Mouse (Mus musculus) adrenal gland, adult (tissue): ENCODE measurements around the gene Tmem135.

Experiments
- DNase-seq, 2 experiments: peaks; one replicate each; pipeline ENCODE4 v3.0.0; 2022 to 2023; ENCODE audit warnings: low spot score in 1 of 2; ENCODE audit not compliant: inconsistent age in 2 of 2

The Tmem135 gene

GRCm38 (mm10) chr7:89418127-89418653 is 14.2 kb upstream of the Tmem135 start:
- no peak for DNase-seq

GRCm38 (mm10) chr7:89417707-89418106 is 13.7 kb upstream of the Tmem135 start:
- DNase-seq = peak in 1 of 2 experiments; percentile 54

GRCm38 (mm10) chr7:89416027-89416426 is 12.0 kb upstream of the Tmem135 start:
- DNase-seq = no peak

DNA sequence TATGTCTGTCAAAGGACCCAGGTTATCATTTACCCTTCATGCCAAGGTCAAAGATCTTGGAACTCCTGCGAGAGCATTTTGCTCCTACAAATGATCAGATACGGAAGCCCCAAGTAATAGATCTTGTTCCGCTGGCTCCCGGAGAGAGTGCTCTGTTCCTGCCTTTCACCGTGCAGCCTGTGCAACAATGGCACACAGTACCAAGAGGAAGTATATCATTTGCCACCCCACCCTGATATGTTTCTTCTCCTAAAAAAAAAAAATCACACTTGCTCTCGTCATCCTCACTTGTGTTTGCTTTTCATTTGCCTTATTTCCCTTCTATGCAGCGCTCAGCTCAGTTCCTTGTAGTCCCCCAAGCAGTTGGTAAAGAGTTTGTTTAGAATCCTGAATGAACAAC is 8.1 kb upstream of the Tmem135 start:
- DNase-seq = no peak

GRCm38 (mm10) chr7:89411346-89411745 is 7.3 kb upstream of the Tmem135 start:
- DNase-seq = no peak

DNA sequence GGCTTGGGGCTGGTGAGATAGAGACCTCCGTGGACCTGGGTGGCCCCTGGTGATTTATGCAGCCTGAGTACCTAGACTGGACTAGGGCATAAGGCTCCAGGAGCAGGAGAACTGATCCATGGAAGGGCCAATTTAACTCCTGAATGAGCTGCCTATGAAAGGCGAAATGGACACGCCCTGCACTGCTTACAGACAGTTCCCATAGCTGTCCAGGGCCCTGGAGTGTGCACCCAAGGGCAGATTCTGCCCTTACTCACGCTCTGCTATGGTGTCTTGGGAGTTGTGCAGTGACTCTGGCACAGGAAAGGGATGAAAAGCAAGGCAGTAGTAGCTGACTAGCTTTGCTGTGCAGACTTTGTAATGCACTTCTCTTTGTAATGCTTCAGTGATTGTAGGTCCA is 6.3 kb upstream of the Tmem135 start:
- DNase-seq = no peak

DNA sequence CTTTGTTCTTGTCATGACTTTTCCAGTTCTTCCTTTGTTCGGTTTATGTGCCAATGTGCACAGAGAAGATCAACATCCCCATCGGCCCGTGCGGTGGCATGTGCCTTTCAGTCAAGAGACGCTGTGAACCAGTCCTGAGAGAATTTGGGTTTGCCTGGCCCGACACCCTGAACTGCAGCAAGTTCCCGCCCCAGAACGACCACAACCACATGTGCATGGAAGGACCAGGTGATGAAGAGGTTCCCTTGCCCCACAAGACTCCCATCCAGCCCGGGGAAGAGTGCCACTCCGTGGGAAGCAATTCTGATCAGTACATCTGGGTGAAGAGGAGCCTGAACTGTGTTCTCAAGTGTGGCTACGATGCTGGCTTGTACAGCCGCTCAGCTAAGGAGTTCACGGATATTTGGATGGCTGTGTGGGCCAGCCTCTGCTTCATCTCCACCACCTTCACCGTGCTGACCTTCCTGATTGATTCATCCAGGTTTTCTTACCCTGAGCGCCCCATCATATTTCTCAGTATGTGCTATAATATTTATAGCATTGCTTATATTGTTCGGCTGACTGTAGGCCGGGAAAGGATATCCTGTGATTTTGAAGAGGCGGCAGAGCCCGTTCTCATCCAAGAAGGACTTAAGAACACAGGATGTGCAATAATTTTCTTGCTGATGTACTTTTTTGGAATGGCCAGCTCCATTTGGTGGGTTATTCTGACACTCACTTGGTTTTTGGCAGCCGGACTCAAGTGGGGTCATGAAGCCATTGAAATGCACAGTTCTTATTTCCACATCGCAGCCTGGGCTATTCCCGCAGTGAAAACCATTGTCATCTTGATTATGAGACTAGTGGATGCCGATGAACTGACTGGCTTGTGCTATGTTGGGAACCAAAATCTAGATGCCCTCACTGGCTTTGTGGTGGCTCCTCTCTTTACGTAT is 3.3 kb upstream of the Tmem135 start:
- peak; percentile 12 to 51 for DNase-seq

GRCm38 (mm10) chr7:89406011-89406410 is 2.0 kb upstream of the Tmem135 start:
- DNase-seq = peak in 1 of 2 experiments; percentile 33

- peak; percentile 39 to 86 for DNase-seq
Measured at GRCm38 (mm10) chr7:89404734-89405440, 865 bp upstream of the Tmem135 start.

DNA sequence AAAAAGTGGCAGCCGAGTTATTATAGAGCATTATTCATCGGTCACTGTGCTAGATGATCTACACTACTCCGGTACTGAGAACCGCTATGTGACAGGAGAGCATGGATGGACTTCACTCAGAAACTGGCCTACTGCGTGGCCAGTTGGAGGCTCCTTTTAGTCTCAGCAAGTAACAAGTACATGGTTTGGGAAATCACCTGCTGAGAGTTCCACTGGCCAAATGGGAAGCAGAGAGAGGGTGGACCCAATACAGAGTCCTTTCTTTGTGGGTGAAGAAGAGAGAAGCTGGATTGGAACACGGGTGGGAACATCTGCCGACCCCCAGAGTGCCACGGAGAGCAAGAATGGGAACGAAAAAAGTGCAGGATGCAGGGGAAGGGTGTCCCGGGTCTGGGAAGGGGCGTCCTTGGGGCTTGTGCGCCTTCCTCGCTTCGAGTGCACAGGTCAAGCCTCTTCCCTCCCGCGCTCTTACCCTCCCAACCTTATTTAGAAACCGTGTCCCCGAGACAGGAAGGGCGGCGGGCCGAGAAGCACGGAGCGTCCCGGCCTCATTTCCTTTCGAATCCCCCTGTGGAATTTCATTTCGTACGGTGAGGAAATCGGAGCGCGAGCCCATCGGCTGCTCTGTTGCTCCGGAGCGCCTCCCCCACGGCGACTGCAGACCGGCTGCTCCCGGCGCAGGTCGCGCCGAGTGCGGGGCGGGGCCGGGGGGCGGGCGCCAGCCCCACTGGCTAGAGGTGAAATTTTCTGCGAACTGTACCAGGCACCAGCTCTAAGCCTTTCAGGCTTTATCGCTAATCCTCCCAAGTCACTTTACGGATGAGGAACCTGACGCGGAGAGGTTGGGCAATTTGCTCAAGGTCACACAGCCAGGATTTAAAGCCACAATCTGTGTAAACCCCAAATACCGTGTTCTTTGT is 709 bp downstream of the Tmem135 start:
- DNase-seq = peak; percentile 85 to 94

DNA sequence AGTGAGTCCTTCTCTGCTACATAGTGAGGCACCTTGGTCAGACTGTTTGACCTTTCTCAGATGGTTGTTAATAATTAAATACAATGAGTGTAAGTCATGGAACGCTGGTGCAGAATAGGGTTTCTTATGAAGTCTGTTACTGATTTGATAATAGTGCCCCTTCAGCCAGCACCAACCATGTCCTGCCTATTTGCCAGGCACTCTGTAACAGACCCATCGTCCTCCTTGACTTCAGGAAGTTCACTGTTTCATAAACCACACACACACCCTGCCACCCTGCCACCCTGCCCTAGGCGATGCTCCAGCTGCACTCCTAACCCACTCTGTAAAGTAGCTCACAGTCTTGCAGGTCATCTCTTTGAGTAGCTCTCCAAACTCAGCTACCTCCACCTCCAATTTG is 2.1 kb downstream of the Tmem135 start:
- DNase-seq = peak in 1 of 2 experiments; percentile 37

DNA sequence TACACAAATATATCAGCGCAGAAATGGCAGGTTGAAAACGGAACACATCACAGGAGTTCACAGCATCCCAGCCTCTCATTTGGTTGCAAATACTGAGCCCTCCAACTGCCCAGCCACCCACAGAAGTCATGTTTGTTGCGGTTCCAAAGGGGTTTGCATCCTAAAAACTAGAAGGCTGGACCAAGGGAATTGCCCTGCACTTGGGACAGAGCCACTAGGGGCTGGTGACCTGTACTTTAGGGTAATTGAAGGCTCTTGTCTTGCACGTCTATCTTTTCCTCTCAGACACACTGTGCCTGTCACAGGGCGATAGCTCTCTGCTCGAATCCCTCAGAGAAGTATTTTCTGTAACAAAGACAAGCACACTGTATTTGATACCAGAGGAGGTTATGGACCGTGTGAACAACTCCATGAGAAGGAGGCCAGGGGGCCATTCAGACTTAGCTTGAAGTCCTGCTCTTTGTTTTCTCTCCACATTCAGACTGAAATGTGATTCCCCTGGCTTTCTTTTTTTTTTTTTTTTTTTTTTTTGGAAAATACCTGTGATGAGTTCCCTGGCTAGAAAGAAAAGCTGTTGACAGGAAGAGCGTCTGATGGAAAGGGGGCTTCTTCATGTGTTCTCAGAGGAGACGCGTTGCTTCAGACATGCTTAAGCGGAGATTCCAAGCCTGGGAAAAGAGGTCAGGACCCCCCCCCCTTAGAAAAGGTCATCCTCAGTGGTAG is 2.7 kb downstream of the Tmem135 start:
- DNase-seq = no peak

DNA sequence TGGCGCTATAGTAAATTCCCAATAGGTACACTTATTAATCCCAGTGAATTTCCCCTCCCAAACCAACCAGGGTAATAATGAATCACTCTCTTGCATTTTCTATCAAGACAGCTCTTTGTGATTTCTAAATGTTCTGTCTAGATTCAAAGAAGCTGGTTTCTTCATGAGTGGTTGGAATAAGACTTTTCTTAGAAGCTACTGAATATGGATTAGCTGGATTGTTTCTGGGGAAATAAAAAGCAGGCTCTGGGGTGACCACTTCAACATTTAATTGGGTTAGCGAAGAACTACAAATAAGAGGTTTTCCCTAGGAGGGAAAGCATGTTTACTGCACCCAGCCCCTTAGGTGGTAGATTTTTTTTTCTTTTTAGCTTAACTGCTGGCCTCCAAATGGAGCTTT is 3.3 kb downstream of the Tmem135 start:
- no peak for DNase-seq

GRCm38 (mm10) chr7:89397837-89398534 is 6.0 kb downstream of the Tmem135 start:
- no peak for DNase-seq

DNA sequence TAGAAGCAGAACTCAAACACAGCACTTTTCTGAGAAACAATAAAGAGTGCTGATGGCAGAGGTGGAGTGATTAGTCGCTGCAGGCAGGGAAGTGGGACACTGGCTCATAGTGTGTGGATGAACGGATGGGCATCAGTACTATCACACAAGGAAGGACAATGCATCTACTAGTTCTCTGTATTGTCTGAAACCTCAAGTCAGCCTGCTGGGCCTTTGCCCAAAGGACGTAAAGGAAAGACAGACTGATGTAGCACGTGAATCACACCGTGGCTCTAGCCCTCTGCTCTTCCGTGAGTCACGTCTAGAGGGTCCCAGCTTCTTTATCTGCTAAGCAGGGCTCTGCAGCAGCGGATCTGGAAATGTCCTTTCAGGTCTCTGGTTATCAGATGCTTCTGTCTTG is 7.6 kb downstream of the Tmem135 start:
- DNase-seq = no peak

GRCm38 (mm10) chr7:89395399-89395798 is 8.6 kb downstream of the Tmem135 start:
- no peak for DNase-seq

- no peak for DNase-seq
Measured at GRCm38 (mm10) chr7:89392825-89393224, 11.2 kb downstream of the Tmem135 start.

GRCm38 (mm10) chr7:89392388-89392787 is 11.6 kb downstream of the Tmem135 start:
- peak; percentile 37 to 87 for DNase-seq

GRCm38 (mm10) chr7:89391831-89392230 is 12.2 kb downstream of the Tmem135 start:
- DNase-seq = peak in 1 of 2 experiments; percentile 77
